Mouse (Mus musculus): Measurements from ENCODE around the gene Tmem252. TPM values are rescaled to one million over a fixed set of nuclear protein-coding genes. Genes with fewer than 3 reads are reported as not detected.

Gene Tmem252
- polyA plus RNA-seq (2015; fragmentation: Nextera tagmentation; extraction: Ambion mirVana), result 8.5 and 10.3 TPM in 2 replicates

DNA sequence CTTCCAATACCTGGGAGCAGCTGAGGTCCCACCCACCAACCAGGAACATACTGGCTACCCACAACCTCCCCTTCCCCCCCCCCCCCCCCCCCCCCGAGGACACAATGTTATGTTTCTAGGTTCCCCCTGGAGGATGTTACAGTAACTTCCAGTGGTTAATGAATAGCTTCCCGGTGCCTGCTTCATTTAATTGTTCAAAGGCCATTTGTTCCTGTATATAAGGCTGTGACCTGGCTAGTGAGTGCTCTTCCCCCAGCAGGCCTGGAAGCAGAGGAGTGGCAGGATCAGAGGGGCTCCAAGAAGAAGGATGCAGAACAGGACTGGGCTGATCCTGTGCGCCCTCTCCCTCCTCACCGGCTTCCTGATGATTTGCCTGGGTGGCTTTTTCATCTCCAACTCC lies at the start of gene Tmem252:
Gene Tmem252 (plus strand): TSS at position 247 of the 400 bp plus-strand sequence.
- H3K4me2 ChIP-seq (replicated peaks; ENCODE audit: low read depth, low read length), result peak within 1 kb of the TSS; percentile 38
- H3K4me1 ChIP-seq (ENCODE audit: insufficient read depth, low read length), result peaks cover 32% of the 10 kb centered on the region
- no peaks in the 10 kb centered on the region for H3K36me3 ChIP-seq (ENCODE audit: insufficient read depth, low read length)
- peak within 1 kb of the TSS; percentile 36; the same call in 1 of the 2 replicates for H3K9ac ChIP-seq (replicated peaks; ENCODE audit: low read length)
- H3K27ac ChIP-seq (ENCODE audit: low read length), result peak within 1 kb of the TSS; percentile 74
- H3K4me3 ChIP-seq (ENCODE audit: low read length), result peak within 1 kb of the TSS; percentile 32
- H3K9me3 ChIP-seq (ENCODE audit: low read length), result no peaks in the 10 kb centered on the region
- no peaks in the 10 kb centered on the region for H3K27me3 ChIP-seq (ENCODE audit: insufficient read depth, low read length)
- ATAC-seq (ENCODE audit: low FRiP score, low TSS enrichment), result peak; percentile 83; the same call in 1 of the 2 replicates
- WGBS, result 25% methylated on average over 4 of the region's 4 CpGs

DNA sequence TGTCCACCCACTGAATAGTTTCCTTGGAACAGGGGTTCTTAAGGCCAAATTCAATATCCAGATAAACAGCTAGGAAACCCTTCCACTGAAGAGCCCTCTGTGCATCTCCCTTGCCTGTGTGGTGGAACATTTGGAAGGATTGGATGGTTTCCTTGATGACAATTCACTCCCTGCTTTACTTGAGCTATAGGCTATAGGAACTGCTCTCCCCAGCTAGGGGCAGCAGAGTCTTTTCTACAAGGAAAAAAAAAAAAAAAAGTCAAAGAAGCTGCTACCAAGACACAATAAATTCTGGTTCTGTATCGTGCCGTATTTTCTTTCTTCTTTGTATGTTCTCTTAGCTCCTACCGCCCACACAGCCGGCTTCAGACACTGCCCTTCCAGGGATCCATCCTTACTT lies 45.8 kb upstream of the Tmem252 start:
- Histone ChIP-seq H3K4me3 (ENCODE audit: low read length) (no peak overlapping the region), H3K9me3 (ENCODE audit: low read length) (no peaks in the 10 kb centered on the region), H3K36me3 (ENCODE audit: insufficient read depth, low read length) (no peaks in the 10 kb centered on the region), H3K9ac (replicated peaks; ENCODE audit: low read length) (no peak overlapping the region), H3K27me3 (ENCODE audit: insufficient read depth, low read length) (no peaks in the 10 kb centered on the region), H3K4me2 (replicated peaks; ENCODE audit: low read depth, low read length) (no peak overlapping the region), H3K27ac (ENCODE audit: low read length) (no peak overlapping the region), H3K4me1 (ENCODE audit: insufficient read depth, low read length) (no peaks in the 10 kb centered on the region)
- no peak for ATAC-seq (ENCODE audit: low FRiP score, low TSS enrichment)
- 52% methylated on average over 4 of the region's 4 CpGs for whole genome bisulfite sequencing

DNA sequence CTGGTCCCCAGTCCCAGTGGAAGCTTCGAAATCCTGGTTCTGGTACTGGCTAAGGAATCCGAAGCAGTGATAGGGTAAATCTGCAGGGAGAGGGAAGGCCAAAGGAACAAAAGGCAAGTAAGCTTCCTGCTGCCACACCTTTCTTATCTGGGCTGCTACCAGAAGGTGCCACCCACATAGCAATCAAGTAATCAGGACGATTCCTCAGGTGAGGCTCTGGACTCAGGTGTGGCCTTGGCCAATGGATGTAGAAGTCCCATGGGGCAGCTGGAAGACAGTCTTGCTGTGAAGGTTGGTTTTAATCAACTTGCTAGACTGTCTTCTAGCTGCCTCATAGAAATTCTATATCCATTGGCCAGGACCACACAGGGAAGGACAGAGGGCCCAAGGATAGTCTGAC lies 40.8 kb upstream of the Tmem252 start:
- no peaks in the 10 kb centered on the region for H3K4me1 ChIP-seq (ENCODE audit: insufficient read depth, low read length)
- no peaks in the 10 kb centered on the region for H3K36me3 ChIP-seq (ENCODE audit: insufficient read depth, low read length)
- no peaks in the 10 kb centered on the region for H3K9me3 ChIP-seq (ENCODE audit: low read length)
- no peak overlapping the region for H3K4me3 ChIP-seq (ENCODE audit: low read length)
- H3K4me2 ChIP-seq (replicated peaks; ENCODE audit: low read depth, low read length), result no peak overlapping the region
- H3K27me3 ChIP-seq (ENCODE audit: insufficient read depth, low read length), result no peaks in the 10 kb centered on the region
- ATAC-seq (ENCODE audit: low FRiP score, low TSS enrichment), result no peak
- H3K9ac ChIP-seq (replicated peaks; ENCODE audit: low read length), result no peak overlapping the region
- no peak overlapping the region for H3K27ac ChIP-seq (ENCODE audit: low read length)
- 88% methylated on average over 3 of the region's 3 CpGs for WGBS

DNA sequence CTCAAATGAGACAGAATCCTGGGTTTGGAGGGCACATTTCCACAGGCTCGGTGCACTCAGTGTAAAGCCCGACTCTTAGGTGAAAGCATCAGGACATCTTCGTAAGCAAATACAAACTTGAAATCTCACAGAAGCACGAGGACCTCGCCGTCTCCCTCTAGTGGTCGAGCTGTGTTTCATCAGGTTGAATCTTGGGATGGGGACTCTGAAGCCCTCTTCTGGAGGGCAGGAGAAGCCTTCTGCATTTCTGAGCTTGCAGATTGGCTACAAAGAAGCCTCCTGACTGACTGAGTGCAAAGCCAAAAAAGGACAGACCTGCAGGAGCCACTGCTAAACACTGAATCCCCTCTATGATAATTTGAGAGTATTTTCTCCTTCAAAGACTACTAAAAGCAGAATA lies 39.2 kb upstream of the Tmem252 start:
- no peak; the same call in 1 of the 2 replicates for ATAC-seq (ENCODE audit: low FRiP score, low TSS enrichment)
- WGBS, result 4% methylated on average over 7 of the region's 7 CpGs
- H3K27ac ChIP-seq (ENCODE audit: low read length), result no peak overlapping the region
- H3K4me3 ChIP-seq (ENCODE audit: low read length), result no peak overlapping the region
- no peaks in the 10 kb centered on the region for H3K4me1 ChIP-seq (ENCODE audit: insufficient read depth, low read length)
- H3K36me3 ChIP-seq (ENCODE audit: insufficient read depth, low read length), result no peaks in the 10 kb centered on the region
- H3K4me2 ChIP-seq (replicated peaks; ENCODE audit: low read depth, low read length), result no peak overlapping the region
- no peak overlapping the region for H3K9ac ChIP-seq (replicated peaks; ENCODE audit: low read length)
- no peaks in the 10 kb centered on the region for H3K9me3 ChIP-seq (ENCODE audit: low read length)
- H3K27me3 ChIP-seq (ENCODE audit: insufficient read depth, low read length), result no peaks in the 10 kb centered on the region

DNA sequence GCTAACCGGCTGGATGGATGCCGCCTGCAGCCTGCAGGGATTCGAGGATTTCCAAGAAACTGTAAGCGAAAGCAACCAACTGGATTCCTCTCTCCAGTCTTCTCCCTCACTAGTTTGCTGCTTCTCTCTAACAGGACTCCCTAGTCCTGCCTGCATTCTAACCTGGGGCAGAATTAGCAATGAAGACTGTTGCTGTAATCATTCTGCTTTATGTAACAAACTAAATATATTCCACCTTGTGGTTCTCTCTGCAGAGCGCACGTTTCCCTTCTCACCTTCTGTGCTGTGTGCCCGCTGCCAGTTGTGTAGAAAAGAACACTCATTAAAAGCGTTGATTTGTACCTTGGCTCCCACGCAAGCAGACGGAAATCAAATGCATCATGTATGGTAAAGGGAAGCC lies 37.2 kb upstream of the Tmem252 start:
- no peaks in the 10 kb centered on the region for H3K27me3 ChIP-seq (ENCODE audit: insufficient read depth, low read length)
- no peaks in the 10 kb centered on the region for H3K4me1 ChIP-seq (ENCODE audit: insufficient read depth, low read length)
- WGBS, result 75% methylated on average over 10 of the region's 10 CpGs
- no peak overlapping the region for H3K9ac ChIP-seq (replicated peaks; ENCODE audit: low read length)
- H3K4me3 ChIP-seq (ENCODE audit: low read length), result no peak overlapping the region
- no peak overlapping the region for H3K4me2 ChIP-seq (replicated peaks; ENCODE audit: low read depth, low read length)
- no peaks in the 10 kb centered on the region for H3K9me3 ChIP-seq (ENCODE audit: low read length)
- H3K36me3 ChIP-seq (ENCODE audit: insufficient read depth, low read length), result no peaks in the 10 kb centered on the region
- H3K27ac ChIP-seq (ENCODE audit: low read length), result no peak overlapping the region
- ATAC-seq (ENCODE audit: low FRiP score, low TSS enrichment), result no peak

DNA sequence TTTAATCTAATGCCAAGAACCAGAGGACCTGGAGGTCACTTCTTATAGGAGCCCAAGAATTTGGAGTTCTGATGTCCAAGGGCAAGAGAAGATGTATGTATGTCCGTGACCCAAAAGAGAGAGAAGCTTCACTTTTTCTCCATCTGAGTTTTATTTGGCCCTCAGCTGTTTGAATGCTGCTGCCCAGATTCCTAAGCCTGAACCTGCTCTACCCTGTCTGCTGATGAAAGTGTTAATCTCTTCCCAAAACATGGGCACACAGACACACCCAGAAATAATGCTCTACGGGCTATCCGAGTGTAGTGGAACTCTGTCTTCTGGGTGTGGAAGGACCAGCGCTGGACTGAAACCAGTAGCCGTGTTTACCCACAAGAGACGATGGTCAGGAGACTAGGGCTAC lies 35.8 kb upstream of the Tmem252 start:
- H3K4me1 ChIP-seq (ENCODE audit: insufficient read depth, low read length), result no peaks in the 10 kb centered on the region
- H3K27me3 ChIP-seq (ENCODE audit: insufficient read depth, low read length), result no peaks in the 10 kb centered on the region
- no peaks in the 10 kb centered on the region for H3K36me3 ChIP-seq (ENCODE audit: insufficient read depth, low read length)
- WGBS, result 95% methylated on average over 6 of the region's 6 CpGs
- no peak for ATAC-seq (ENCODE audit: low FRiP score, low TSS enrichment)
- H3K9ac ChIP-seq (replicated peaks; ENCODE audit: low read length), result no peak overlapping the region
- H3K4me3 ChIP-seq (ENCODE audit: low read length), result no peak overlapping the region
- H3K4me2 ChIP-seq (replicated peaks; ENCODE audit: low read depth, low read length), result no peak overlapping the region
- H3K27ac ChIP-seq (ENCODE audit: low read length), result no peak overlapping the region
- no peaks in the 10 kb centered on the region for H3K9me3 ChIP-seq (ENCODE audit: low read length)

DNA sequence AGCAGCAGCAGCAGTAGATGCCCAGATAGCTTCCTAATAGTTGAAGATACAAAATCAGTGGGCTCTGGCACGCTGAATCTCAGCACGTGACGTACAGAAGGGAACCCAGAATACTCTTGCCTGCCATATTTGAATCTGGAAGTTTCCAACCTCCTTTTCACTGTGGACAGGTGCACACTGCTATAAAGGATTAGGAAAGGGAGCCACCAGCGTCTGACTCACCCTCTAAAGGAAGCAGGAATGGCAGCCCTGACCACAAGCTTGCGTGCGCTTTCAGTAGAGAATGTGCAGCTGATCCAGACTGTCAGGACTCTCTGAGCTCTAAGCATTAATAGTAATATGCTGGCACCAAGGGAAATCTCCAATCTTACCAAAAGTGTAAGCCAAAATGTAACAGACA lies 32.8 kb upstream of the Tmem252 start:
- H3K4me2 ChIP-seq (replicated peaks; ENCODE audit: low read depth, low read length), result no peak overlapping the region
- H3K9me3 ChIP-seq (ENCODE audit: low read length), result no peaks in the 10 kb centered on the region
- WGBS, result 86% methylated on average over 6 of the region's 6 CpGs
- H3K4me1 ChIP-seq (ENCODE audit: insufficient read depth, low read length), result no peaks in the 10 kb centered on the region
- no peak overlapping the region for H3K9ac ChIP-seq (replicated peaks; ENCODE audit: low read length)
- H3K36me3 ChIP-seq (ENCODE audit: insufficient read depth, low read length), result no peaks in the 10 kb centered on the region
- H3K27me3 ChIP-seq (ENCODE audit: insufficient read depth, low read length), result no peaks in the 10 kb centered on the region
- no peak overlapping the region for H3K4me3 ChIP-seq (ENCODE audit: low read length)
- no peak for ATAC-seq (ENCODE audit: low FRiP score, low TSS enrichment)
- H3K27ac ChIP-seq (ENCODE audit: low read length), result no peak overlapping the region

DNA sequence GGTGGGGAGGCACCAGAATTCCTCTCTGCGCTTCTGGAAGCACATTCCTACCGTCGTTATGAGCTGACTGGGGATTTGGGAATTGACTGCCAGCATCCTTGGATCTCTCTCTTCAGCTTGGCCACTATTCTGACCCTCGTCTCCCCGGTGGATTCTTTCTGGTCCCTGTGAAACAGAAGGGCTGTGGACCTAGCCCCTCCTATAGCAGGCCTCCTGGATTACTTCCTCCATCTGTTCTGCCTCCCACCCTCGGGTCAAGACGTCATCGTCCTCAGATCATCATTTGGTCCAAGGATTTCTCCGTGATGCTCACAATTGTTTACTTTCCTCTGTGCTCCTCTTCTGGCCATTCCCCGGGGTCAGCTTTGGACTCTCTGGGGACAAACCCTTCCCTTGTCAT lies 28.8 kb upstream of the Tmem252 start:
- Histone ChIP-seq H3K27me3 (ENCODE audit: insufficient read depth, low read length) (no peaks in the 10 kb centered on the region), H3K27ac (ENCODE audit: low read length) (no peak overlapping the region), H3K9ac (replicated peaks; ENCODE audit: low read length) (no peak overlapping the region), H3K36me3 (ENCODE audit: insufficient read depth, low read length) (no peaks in the 10 kb centered on the region), H3K4me2 (replicated peaks; ENCODE audit: low read depth, low read length) (no peak overlapping the region), H3K9me3 (ENCODE audit: low read length) (no peaks in the 10 kb centered on the region), H3K4me3 (ENCODE audit: low read length) (no peak overlapping the region), H3K4me1 (ENCODE audit: insufficient read depth, low read length) (no peaks in the 10 kb centered on the region)
- no peak for ATAC-seq (ENCODE audit: low FRiP score, low TSS enrichment)
- WGBS, result 40% methylated on average over 10 of the region's 10 CpGs

DNA sequence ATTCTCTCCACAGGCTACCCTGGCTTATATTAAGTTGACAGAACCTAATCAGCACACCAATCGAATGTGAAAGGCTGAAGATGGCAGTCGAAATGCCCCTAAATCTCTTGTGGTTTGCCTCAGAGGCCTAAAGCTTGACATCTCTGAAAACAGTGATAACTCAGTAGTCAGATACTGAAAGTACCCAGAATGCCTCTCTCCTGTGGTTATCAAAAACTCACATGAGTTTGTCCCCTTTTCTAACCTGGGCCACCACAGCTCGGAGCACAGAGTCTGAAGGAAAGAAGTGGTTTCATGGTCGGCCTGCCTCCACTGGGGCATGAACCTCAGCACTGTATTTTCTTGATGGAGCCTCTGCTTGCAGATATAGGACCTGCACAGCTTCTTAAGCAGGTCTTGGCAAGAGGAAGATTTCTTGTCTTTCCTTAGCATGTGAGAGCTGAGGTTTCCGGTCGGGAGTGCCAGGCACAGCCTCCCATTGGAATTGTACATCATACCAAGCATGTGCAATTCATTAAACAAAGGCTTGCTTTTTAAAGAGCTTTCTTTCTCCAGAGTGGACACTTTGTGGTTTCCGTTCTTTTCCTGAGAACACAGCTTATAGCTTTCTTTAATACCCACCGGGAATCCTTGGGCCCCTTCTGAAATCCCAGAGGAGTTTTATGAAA lies 27.5 kb upstream of the Tmem252 start:
- Histone ChIP-seq H3K27ac (ENCODE audit: low read length) (no peak overlapping the region), H3K4me2 (replicated peaks; ENCODE audit: low read depth, low read length) (no peak overlapping the region), H3K4me3 (ENCODE audit: low read length) (no peak overlapping the region), H3K9ac (replicated peaks; ENCODE audit: low read length) (no peak overlapping the region), H3K9me3 (ENCODE audit: low read length) (no peaks in the 10 kb centered on the region), H3K36me3 (ENCODE audit: insufficient read depth, low read length) (no peaks in the 10 kb centered on the region), H3K4me1 (ENCODE audit: insufficient read depth, low read length) (no peaks in the 10 kb centered on the region), H3K27me3 (ENCODE audit: insufficient read depth, low read length) (no peaks in the 10 kb centered on the region)
- 75% methylated on average over 8 of the region's 8 CpGs for WGBS
- no peak for ATAC-seq (ENCODE audit: low FRiP score, low TSS enrichment)

DNA sequence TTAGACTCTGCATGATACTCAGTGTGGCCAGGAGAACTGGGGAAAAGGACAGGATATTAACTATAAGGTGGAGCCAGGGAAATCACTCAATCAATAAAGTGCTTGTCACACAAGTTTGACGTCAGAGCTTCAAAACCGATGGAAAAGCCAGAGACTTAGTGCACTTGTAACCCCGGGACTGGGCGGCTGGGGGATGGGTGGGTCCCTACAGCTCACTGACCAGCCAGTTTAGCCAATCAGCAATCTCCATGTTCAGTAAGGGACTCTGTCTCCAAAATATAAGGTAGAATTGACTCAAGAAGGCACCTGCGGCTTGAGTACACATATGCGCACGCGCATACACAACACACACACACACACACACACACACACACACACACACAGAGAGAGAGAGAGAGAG lies 25.8 kb upstream of the Tmem252 start:
- Histone ChIP-seq H3K4me2 (replicated peaks; ENCODE audit: low read depth, low read length) (no peak overlapping the region), H3K27me3 (ENCODE audit: insufficient read depth, low read length) (no peaks in the 10 kb centered on the region), H3K9ac (replicated peaks; ENCODE audit: low read length) (no peak overlapping the region), H3K4me1 (ENCODE audit: insufficient read depth, low read length) (peaks cover 7% of the 10 kb centered on the region; the same call in 1 of the 2 replicates), H3K27ac (ENCODE audit: low read length) (no peak overlapping the region), H3K36me3 (ENCODE audit: insufficient read depth, low read length) (no peaks in the 10 kb centered on the region), H3K4me3 (ENCODE audit: low read length) (no peak overlapping the region), H3K9me3 (ENCODE audit: low read length) (no peaks in the 10 kb centered on the region)
- no peak for ATAC-seq (ENCODE audit: low FRiP score, low TSS enrichment)
- WGBS, result 79% methylated on average over 8 of the region's 8 CpGs

All from kidney, embryonic 16.5 days (tissue).